Mouse (Mus musculus): ENCODE measurements around the gene Gm12258. TPM values are rescaled to one million over a fixed set of nuclear protein-coding genes. Genes with fewer than 3 reads are reported as not detected.
"Not testable (repeated sequence)": the region's sequence is repeated elsewhere in the genome, so short reads cannot be mapped to it uniquely, and the experiment has no call there.

The Gm12258 gene
- total RNA-seq (2021), result under 1 TPM; 0.78 TPM
- long read RNA-seq, experiment 1, partial matches to known transcripts, result 1 of 1 reads
- long read RNA-seq, experiment 1, other reads (novel, unspliced or antisense), result 0 of 1 reads
- long read RNA-seq, experiment 2, full-length matches to known transcripts, result 1 of 1 reads
- long read RNA-seq, experiment 2, partial matches to known transcripts, result 0 of 1 reads
- long read RNA-seq, experiment 2, other reads (novel, unspliced or antisense), result 0 of 1 reads

DNA sequence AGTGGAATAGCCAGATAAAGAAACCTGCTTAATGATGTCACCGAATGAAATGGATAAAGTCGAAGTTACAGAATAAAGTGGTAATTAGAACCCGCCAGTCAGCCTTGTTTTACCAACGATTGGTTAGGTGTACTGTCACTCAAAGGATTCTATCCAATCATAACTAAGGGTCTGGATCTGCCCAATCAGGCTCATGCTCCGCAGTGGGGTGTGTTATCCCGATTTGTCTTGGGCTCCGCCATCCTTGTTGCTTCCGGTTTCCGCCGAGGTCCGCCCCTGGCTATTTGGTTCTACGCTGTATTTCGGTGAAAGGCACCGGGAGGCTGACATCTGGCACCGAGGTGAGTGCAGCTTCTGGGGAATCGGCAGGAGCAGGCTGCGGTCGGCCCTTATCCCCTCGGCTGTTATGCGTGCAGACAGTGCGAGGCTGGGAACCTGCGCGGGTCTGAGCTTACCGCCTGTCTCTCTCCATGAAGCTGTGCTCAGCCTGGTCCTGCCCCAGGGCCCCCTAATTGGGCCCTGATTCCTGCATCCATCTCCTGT is at the start of gene Gm12258:
TSS of gene Gm12258 (plus strand) at position 240 of the 543 bp plus-strand sequence.
- DNase-seq (ENCODE audit: low spot score), result peak; percentile 98

DNA sequence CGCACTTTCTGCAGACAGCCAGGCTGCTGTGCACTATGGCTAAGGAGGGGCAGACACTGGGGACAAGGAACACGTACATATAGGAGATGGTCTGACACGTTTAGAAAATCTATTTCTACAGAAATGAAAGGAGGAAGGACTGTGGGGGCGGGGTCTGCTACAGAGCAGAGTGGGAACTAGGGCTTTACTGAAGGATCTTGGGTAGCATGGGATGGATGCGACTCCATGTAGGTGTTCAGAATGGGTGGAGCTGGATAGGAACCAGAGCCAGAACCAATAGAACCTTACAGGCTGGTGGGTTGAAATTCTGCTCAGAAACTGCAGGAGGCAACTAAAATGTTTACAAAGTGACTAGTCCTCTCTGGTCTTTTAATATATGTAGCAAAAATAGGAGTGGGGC is 47.2 kb upstream of the Gm12258 start:
- DNase-seq (ENCODE audit: low spot score), result no peak

DNA sequence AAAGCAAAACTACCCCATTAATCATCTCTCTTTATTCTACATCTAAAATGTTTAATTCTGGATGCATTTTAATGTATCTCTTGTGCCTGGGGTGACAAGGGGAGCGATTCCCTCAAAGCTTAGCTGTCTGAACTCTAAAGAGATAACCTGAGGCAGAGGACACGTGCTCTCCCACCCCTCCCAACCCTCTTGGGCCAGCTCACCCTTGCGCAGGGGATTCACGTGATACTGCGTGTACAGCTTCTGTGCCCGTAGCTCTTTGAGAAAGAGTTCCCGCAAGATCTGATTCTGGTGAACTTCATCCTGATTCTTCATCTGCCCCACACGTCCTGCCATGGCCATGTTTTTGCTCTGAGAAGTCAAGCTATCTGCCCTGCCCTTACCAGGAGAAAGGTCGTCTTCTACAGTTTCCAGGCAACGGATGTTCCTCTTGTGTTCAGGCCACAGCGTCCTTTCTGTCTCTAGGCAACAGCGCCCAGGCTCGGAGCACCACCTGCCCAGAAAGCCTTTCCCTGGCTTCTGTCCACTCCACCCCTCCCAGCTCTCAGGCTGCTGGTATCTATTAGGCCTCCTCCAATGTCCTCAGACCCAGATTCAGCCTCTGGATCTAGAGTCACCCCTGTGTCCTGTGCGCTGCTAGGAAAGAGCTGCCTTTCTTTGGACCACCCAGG is 45.3 kb upstream of the Gm12258 start, which contains the start of gene Fam183b:
TSS of gene Fam183b (minus strand) at position 403 of the 671 bp plus-strand sequence.
- no peak for DNase-seq (ENCODE audit: low spot score)

DNA sequence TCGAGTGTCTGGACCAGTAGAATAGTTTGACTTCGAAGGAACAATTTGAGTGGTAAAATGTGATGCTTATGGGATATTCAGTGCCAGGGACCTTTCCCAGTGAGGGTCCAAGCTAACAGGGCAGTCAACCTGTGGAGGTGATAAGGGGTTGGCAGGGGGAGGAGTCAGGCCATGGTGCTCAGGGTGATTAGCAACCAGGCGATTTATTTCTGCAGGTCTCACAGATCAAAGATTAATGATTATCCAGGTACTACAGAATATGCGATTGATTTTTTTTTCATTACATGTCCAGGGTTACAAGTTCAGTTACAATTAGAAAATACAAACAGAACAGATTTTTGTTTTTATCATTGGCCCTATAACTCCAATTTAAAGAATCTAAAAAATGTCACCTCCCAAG is 43.1 kb upstream of the Gm12258 start:
- DNase-seq (ENCODE audit: low spot score), result no peak

DNA sequence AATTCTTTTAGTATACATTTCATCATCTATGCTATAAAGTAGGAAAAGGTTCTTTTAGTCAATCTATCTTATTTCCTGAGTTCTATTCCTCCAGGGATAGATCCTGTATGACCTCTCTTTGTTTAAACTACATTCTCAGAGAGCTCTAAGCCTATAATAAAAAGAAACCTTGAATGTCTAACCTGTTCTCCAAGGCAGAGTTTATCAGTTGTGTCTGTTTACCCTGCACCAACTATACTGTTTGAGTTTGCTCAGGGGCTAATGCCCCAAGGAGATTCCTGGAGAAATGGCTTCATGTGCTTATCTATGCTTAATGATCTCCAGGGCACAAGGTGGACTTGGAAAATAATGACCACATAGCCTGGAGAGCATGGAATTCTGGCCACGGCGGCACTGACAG is 42.6 kb upstream of the Gm12258 start:
- no peak for DNase-seq (ENCODE audit: low spot score)

DNA sequence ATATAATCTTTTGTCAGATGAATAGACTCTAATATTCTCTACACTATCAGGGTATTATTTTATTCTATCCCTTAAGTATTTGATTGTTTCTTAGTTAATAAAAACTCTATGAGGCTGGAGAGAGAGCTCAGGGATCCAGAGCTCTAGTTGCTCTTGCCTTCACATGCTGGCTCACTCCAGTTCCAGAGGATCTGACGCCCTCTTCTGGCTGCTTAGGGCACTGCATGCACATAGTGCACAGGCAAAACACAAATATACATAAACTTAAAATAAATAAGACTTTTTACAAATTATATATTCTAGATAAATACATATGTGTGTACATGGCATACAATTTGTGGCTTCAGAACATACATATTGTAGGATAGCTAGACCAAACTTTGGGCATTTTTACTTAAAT is 35.0 kb upstream of the Gm12258 start:
- DNase-seq (ENCODE audit: low spot score), result no peak

DNA sequence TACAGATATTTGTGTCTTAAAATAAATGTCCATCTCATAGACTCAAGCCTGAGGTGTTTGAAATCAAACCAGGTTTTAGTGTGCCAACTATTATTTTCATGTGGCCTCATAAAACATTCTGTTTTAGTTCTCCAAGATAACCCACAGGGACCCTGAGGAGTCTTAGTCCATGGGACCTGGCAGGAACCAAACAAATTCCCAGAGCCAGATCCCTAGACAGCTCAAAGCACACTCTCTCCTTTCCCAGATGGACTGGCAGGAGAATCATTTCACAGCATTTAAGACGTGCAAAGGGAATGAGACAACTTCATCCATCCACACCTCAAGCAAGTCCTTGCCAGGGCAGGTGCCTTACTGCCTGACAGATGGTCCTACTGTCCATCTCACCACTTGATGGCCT is 32.3 kb upstream of the Gm12258 start, which contains the start of gene Olfr313:
TSS of gene Olfr313 (plus strand) at position 301 of the 400 bp plus-strand sequence.
- DNase-seq (ENCODE audit: low spot score), result not testable (repeated sequence)

DNA sequence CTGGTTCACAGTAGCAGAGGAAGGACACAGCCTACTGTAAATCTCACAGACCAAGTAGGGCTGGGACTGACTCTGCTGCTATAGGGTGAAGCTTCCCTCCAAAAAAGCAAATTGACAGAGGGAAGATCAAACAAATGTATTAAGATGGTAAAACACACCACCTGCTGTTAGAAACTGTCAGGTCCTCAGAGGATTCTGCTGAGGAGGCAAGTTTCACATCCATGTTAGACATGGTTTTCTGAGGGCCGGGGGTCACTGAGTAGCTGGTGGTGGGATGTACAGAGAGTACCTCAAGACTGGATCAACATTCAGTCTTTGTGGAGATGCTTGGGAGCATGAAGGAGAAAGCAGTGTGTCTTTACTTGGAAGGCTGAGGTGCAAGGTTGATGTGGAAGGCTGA is 31.3 kb upstream of the Gm12258 start:
- no peak for DNase-seq (ENCODE audit: low spot score)

DNA sequence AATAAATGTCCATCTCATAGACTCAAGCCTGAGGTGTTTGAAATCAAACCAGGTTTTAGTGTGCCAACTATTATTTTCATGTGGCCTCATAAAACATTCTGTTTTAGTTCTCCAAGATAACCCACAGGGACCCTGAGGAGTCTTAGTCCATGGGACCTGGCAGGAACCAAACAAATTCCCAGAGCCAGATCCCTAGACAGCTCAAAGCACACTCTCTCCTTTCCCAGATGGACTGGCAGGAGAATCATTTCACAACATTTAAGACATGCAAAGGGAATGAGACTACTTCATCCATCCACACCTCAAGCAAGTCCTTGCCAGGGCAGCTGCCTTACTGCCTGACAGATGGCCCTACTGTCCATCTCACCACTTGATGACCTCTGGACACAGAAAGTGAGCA is 18.0 kb upstream of the Gm12258 start, which contains the start of gene Olfr312:
TSS of gene Olfr312 (plus strand) at position 301 of the 400 bp plus-strand sequence.
- not testable (repeated sequence) for DNase-seq (ENCODE audit: low spot score)

DNA sequence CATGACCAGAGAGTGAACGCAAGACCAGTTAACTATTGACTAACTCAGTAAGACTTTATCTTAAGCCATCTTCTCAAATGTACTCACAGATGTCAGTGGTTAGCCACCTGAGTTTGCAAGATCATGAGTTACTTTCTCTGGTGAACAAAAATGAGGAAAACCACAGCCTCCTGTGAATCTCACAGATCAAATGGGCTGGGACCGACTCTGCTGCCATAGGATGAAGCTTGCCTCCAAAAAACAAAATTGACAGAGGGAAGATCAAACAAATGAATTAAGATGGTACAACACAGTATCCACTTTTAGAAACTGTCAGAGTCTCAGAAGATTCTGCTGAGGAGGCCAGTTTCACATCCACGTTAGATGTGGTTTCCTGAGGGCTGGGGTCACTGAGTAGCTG is 17.2 kb upstream of the Gm12258 start:
- DNase-seq (ENCODE audit: low spot score), result no peak

DNA sequence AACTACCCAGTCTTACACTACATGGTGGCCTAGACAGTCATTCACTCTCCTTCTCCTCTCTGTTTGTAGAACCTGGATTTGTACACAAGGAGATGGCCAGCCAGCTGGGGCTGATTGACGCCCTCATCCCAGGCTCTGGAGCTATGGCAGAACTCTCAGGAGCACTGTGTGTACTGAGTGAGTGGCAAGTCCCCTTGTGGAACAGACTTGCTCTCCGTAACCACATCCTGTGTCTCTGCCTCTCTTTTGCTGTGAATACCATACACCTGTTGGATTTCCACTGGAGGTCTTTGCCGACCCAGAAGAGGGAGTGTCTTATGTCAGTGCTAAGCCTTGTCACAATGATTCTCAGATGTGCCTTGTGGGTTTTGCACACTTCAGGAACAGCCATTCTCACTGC is 14.4 kb upstream of the Gm12258 start:
- DNase-seq (ENCODE audit: low spot score), result not testable (repeated sequence)

DNA sequence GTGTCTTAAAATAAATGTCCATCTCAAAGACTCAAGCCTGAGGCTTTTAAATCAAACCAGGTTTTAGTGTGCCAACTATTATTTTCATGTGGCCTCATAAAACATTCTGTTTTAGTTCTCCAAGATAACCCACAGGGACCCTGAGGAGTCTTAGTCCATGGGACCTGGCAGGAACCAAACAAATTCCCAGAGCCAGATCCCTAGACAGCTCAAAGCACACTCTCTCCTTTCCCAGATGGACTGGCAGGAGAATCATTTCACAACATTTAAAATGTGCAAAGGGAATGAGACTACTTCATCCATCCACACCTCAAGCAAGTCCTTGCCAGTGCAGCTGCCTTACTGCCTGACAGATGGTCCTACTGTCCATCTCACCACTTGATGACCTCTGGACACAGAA is 8.0 kb upstream of the Gm12258 start, which contains the start of gene Olfr311:
TSS of gene Olfr311 (plus strand) at position 301 of the 400 bp plus-strand sequence.
- DNase-seq (ENCODE audit: low spot score), result not testable (repeated sequence)

DNA sequence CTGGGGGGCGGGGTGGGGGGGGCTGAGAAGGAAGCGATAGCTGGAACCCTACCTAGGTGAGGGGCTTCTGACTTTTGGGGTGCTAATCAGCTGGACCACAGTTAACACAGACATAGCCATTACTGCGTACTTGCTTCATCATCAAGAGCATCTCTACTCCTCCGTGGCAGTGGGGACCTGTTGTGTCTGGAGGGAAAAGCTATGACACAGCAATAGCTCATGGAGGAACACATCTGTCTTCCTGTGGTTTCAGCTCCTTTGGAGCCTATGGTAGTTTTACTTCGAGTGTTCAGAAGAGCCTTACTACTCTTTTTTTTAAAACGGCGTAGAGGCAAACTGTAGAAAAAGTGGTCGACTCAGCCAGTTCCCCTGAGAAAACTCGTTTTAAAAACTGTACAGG is 678 bp downstream of the Gm12258 start:
- no peak for DNase-seq (ENCODE audit: low spot score)

DNA sequence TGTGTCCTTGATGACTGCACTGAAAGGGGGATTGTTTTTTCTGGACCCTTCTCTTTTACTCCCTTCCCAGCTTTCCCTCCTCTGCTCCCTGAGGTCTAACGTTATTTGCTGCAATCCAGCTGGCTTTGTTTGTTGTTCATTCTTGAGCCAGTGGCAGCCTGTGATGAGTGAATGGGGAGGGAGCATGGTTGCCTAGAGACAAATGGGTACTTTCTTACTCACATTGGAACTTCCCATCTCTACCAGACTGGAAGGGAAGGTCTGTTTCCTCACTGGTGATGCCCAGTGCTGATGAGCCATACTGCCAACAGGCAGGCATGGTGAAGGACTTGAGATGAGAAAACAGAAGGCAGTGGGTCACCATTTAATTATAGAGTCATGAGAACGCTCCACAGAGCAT is 2.8 kb downstream of the Gm12258 start:
- no peak for DNase-seq (ENCODE audit: low spot score)

DNA sequence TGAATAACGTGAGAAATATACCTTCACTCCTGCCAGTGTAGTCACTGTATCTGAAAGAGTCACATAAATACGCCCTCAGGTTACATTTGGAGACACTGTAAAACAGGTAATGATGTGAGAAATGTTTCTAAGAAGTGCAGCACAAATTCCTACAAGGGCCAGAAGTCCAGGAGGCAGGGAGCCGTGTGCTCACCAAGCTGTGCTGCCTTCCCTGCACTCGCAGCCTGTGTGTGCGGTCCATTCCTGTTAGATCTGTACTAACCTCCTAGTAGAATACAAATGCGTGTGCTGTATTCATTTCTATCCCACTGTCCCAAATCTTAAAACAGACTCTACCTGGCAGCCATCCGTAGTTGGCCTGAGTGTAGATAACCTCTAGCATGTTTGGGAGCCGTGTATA is 13.8 kb downstream of the Gm12258 start:
- no peak for DNase-seq (ENCODE audit: low spot score)

DNA sequence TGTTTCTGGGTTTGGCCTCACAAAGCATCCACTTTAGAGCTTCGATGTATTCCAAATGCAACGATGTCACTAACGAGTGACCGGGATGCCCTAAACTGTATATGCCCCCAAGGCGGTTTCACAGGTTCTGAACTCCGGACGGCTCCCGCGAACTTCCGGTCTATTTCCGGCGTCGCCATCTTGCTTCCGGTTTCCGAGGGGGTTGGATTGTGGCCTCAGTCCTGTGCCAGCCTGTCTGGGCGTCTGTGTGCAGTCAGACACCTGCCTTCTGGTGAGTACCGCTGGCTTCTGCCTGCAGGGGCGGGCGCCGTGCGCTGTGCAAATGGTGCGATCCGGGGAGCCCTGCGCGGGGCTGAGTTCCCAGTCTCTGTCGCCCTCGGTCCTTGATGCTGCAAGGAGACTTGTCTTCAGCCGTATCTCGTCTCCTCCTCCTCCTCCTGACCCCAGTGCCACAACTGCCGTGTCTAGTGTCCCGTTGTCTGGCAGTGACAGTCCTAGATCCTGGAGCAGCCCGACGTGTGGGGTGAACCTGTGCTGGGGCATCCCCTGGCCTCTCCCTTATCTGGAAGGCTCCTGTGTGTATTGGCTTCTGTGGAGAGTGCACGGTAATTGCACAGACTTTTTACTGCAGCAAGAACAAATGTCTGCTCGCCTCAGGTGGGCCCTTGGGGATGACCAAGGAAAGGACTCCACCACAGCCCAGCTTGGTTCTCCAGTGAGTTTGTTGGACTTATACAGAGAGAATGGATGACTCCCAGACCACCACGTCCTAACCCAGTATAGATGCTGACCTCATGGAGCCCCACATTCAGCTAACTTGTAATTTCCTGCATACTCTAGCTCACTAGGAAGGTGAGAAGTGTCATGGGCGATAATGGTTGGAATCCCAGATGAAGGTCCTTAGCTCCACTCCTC is 20.3 kb downstream of the Gm12258 start, which contains the start of gene 2810021J22Rik:
TSS of gene 2810021J22Rik (plus strand) at position 178 of the 915 bp plus-strand sequence.
- peak; percentile 68 for DNase-seq (ENCODE audit: low spot score)

DNA sequence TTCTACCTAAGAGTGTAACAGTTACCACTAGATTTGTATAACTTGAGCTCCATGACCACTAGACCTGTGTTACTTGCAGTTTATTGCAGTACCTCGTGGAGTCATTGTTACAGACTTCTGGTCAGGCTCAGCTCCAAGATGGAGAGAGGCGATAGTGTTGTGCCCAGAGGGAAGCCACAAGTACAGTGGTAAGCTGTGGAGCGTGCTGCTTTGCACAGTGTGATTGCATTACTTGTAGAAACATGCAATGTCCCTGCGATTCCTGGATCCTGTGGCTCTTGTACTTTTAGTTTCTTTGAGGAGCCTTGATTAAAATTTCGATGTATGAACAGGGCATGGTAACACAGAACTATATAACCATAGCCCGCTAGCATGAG is 21.0 kb downstream of the Gm12258 start:
- no peak for DNase-seq (ENCODE audit: low spot score)

DNA sequence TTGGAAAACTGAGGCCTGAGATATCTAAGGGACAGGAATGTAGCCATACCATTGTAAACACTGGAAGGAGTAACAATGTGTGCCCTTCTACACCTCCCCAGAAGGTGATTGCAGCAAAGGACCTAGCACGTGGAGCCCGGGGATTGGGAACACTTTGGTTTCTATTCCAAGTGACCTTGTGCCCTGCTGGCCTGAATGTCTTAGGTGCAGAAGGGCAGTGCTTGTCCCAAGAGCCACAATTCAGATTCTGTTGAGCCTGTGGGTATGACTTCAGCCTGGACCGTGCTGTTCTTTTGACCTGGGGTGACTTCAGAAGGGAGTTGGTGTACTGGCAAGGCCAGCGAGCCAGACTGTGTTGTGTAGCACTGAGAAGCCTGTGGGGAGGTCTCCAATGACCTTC is 24.0 kb downstream of the Gm12258 start:
- no peak for DNase-seq (ENCODE audit: low spot score)

DNA sequence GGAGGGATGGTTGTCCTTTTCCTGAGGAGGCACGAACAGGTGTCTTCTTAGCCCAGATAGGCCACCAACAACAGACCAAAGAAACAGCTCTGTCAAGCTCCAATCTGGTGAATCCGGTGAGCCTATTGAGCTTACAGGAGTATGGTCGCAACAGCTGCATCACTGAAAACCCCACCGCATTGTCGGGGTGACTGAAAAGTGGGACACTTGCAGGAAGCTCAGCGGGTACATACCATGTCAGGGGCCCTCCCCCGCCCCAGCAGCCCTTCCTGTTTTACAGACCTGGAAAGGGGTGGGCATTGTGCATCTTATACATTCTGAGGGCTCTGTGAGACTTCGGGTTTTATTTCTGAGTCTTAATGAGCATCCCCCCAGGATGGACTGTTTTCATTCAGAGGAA is 36.8 kb downstream of the Gm12258 start:
- DNase-seq (ENCODE audit: low spot score), result no peak

DNA sequence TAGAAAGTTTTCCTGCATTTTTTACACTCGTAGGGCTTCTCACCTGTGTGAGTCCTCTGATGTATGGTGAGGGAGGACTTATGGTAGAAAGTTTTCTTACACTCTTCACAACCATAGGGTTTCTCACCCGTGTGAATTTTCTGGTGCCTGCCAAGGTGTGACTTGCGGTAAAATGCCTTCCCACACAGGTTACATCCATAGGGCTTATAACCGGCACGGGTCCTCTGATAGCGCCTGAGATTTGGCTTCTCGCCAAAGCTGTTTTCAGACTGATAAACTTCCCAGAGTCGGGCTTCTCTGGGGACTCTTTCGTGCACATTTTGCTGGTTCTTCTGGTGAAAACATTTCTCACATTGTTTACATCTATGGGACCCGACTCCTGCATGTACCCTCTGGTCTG is 43.6 kb downstream of the Gm12258 start:
- DNase-seq (ENCODE audit: low spot score), result no peak

DNA sequence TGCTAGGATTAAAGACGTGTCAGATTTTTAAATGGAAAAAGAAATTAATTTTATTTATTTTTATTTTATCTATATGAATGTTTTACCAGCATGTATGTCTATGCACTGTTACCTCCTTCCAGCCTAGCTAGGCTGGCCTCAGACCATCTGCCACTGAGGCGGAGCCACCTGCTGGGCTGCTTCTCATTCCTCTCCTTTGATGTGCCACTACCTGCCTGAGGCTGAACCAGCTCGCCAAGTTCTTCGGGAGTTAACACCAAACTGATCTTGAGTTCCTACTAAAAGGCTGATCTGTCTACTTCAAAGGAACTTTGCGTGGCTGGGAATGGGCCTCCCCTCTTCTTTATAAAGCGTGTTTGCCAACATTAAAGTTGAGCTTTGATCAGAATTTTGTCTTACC is 47.5 kb downstream of the Gm12258 start:
- no peak for DNase-seq (ENCODE audit: low spot score)

DNA sequence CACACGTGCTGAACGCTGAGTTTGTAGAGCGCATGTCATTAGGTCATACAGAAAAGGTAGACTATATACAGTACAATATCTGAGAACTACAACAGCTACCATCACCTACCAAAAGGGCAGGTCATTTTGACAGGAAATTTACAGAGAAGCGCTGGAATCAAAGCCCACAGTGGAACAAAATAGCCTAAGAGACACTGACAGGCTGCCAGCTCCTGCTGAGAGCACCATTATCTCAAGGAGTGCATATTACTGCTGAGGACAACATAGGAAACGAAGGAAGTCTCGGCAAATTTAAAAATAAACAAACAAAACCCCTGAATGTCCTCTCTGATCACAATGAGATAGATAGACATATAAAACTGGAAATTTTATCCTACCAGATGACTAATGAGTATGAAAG is 50.5 kb downstream of the Gm12258 start:
- DNase-seq (ENCODE audit: low spot score), result no peak

All from gastrocnemius, adult 18-20 months (tissue).